Mouse (Mus musculus) gastrocnemius, adult 8-10 months (tissue): ENCODE data around the gene Cilp2. TPM values are rescaled to one million over a fixed set of nuclear protein-coding genes. Genes with fewer than 3 reads are reported as not detected.

Experiments used
- total RNA-seq, 4 experiments: library from RNA; stranded (reverse); gene quantifications; 2 replicates each; pipeline ENCODE4 v1.2.4; 2022

Cilp2 gene
- total RNA-seq, 4 experiments from 2014 or later, result 1.2 to 6.0 (median 2.1) TPM

Other genes starting within 250 kb of the Cilp2 start
- under 1 TPM; 0.36 to 0.74 (median 0.50) TPM for gene Zfp964, start 233.2 kb downstream of the Cilp2 start, total RNA-seq
- 10 to 100 TPM; 15.2 to 18.6 (median 16.6) TPM for gene Zfp869, start 177.0 kb downstream of the Cilp2 start, total RNA-seq
- 1 to 10 TPM; 2.6 to 3.9 (median 3.2) TPM for gene Zfp963, start 137.7 kb downstream of the Cilp2 start, total RNA-seq
- gene Gm20422, start 112.8 kb downstream of the Cilp2 start, total RNA-seq, result 1 to 10 TPM; 1.3 to 3.0 (median 1.7) TPM
- 1 to 10 TPM; 6.7 to 9.7 (median 8.8) TPM for gene Atp13a1, start 96.5 kb downstream of the Cilp2 start, total RNA-seq
- 10 to 100 TPM; 11.1 to 16.1 (median 12.4) TPM for gene Zfp866, start 96.5 kb downstream of the Cilp2 start, total RNA-seq
- 1 to 10 TPM; 2.7 to 5.3 (median 3.5) TPM for gene Gmip, start 79.0 kb downstream of the Cilp2 start, total RNA-seq
- under 1 TPM in 3 of 4 experiments, not detected in 1; 0.07 to 0.13 (median 0.07) TPM for gene Lpar2, start 65.3 kb downstream of the Cilp2 start, total RNA-seq
- not detected for gene Pbx4, start 55.2 kb downstream of the Cilp2 start, total RNA-seq
- not detected for gene Tssk6, start 14.5 kb upstream of the Cilp2 start, total RNA-seq
- gene Ndufa13, start 14.9 kb upstream of the Cilp2 start, total RNA-seq, result 100 to 1,000 TPM; 248 to 328 (median 285) TPM
- gene Yjefn3, start 15.0 kb upstream of the Cilp2 start, total RNA-seq, result 10 to 100 TPM in 3 of 4 experiments, 1 to 10 TPM in 1; 8.2 to 10.8 (median 10.5) TPM
- gene Gatad2a, start 108.7 kb upstream of the Cilp2 start, total RNA-seq, result 10 to 100 TPM; 20.5 to 26.4 (median 25.2) TPM
- 10 to 100 TPM; 23.1 to 26.1 (median 24.6) TPM for gene Mau2, start 155.0 kb upstream of the Cilp2 start, total RNA-seq
- 10 to 100 TPM; 16.7 to 20.4 (median 18.1) TPM for gene Sugp1, start 155.1 kb upstream of the Cilp2 start, total RNA-seq
- under 1 TPM; 0.17 to 0.48 (median 0.35) TPM for gene Tm6sf2, start 185.2 kb upstream of the Cilp2 start, total RNA-seq
- gene Hapln4, start 195.8 kb upstream of the Cilp2 start, total RNA-seq, result under 1 TPM in 1 of 4 experiments, not detected in 3; 0.08 TPM
- under 1 TPM in 3 of 4 experiments, not detected in 1; 0.05 to 0.11 (median 0.08) TPM for gene Ncan, start 233.2 kb upstream of the Cilp2 start, total RNA-seq
- gene Nr2c2ap, start 243.6 kb upstream of the Cilp2 start, total RNA-seq, result 1 to 10 TPM; 4.1 to 6.5 (median 4.6) TPM